Mouse (Mus musculus) bone marrow, adult 2 months (tissue): ENCODE data around the gene Bloc1s2. TPM values are rescaled to one million over a fixed set of nuclear protein-coding genes. Genes with fewer than 3 reads are reported as not detected.

Experiments
- H3K27ac ChIP-seq: fragments of 200-500 bp; 2 replicates; pipeline ENCODE4 v1.5.1; 2012; ENCODE audit warnings: low read depth, mild to moderate bottlenecking, control low read depth, inconsistent platforms, low read length; ENCODE audit not compliant: control insufficient read depth, poor library complexity, insufficient read depth
- H3K4me1 ChIP-seq: fragments of 200-500 bp; 2 replicates; pipeline ENCODE4 v1.6.1; 2011; ENCODE audit warnings: low read length; ENCODE audit not compliant: control insufficient read depth, insufficient read depth
- H3K4me3 ChIP-seq: fragments of 200-500 bp; replicated peaks from 2 replicates; pipeline ENCODE3; 2011; ENCODE audit warnings: mild to moderate bottlenecking, low read depth, low read length, control low read depth; ENCODE audit not compliant: control insufficient read depth
- CTCF ChIP-seq: fragments of 200-500 bp; IDR thresholded peaks from 2 replicates; pipeline ENCODE4 v1.5.1; 2011; ENCODE audit warnings: low read length, control low read depth; ENCODE audit not compliant: control insufficient read depth, insufficient read depth
- POLR2A ChIP-seq: fragments of 200-500 bp; IDR thresholded peaks from 2 replicates; pipeline ENCODE4 v1.6.1; 2011; ENCODE audit warnings: low read depth, mild to moderate bottlenecking, control low read depth, low read length, borderline replicate concordance; ENCODE audit not compliant: control insufficient read depth
- WGBS: fragments of 180-500 bp; shearing (Covaris S2); methylation state at CpG from one replicate; pipeline ENCODE4 v1.1.7; 2018; 5-methylcytosine and 5-hydroxymethylcytosine counted together
- polyA plus RNA-seq: library from polyadenylated mRNA; stranded (reverse); fragments of >200 nt; gene quantifications from 2 replicates; pipeline ENCODE4 v1.2.4, GENCODE M21; 2011; ENCODE audit warnings: low replicate concordance; ENCODE audit not compliant: missing spikeins, insufficient read depth, insufficient read length

The Bloc1s2 gene
- polyA plus RNA-seq, 1 experiment = 78.0 TPM

GRCm38 (mm10) chr19:44111706-44112105 lies 34.5 kb downstream of the Bloc1s2 start:
- no peak overlapping the region for H3K4me3 ChIP-seq
- no peak overlapping the region for H3K27ac ChIP-seq
- TF ChIP-seq CTCF = peak; percentile 30; the same call in 1 of the 2 replicates
- no peak for TF ChIP-seq POLR2A
- 75% methylated on average over 7 of the region's 7 CpGs for WGBS
- peaks cover 2% of the 10 kb centered on the region; the same call in 1 of the 2 replicates for H3K4me1 ChIP-seq

GRCm38 (mm10) chr19:44110356-44110755 lies 35.9 kb downstream of the Bloc1s2 start:
- no peak overlapping the region for H3K4me3 ChIP-seq
- 89% methylated on average over 9 of the region's 9 CpGs for WGBS
- peaks cover 3% of the 10 kb centered on the region; the same call in 1 of the 2 replicates for H3K4me1 ChIP-seq
- no peak overlapping the region for H3K27ac ChIP-seq
- no peak for TF ChIP-seq POLR2A
- TF ChIP-seq CTCF = no peak

DNA sequence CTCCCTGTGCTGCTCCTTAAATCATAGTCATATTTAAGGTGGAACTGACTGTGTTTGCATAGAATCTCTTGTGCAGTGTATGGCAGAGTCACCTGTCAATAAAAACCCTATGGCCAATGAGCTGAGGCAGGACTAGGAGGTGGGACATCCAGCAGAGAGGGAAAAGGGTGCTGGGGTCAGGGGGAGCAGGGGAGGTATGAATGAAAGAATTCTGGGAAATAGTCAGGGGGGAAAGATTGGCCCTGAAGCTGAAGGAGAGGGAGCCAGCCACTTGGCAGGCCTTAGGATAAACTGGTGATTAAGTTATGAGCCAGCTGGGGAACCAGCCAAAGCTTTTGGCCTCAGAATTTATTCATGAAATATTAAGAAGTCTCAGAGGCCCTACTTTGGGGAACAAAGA lies 37.2 kb downstream of the Bloc1s2 start:
- Histone ChIP-seq H3K27ac (no peak overlapping the region), H3K4me1 (peaks cover 3% of the 10 kb centered on the region; the same call in 1 of the 2 replicates), H3K4me3 (no peak overlapping the region)
- TF ChIP-seq POLR2A (no peak), CTCF (no peak)

DNA sequence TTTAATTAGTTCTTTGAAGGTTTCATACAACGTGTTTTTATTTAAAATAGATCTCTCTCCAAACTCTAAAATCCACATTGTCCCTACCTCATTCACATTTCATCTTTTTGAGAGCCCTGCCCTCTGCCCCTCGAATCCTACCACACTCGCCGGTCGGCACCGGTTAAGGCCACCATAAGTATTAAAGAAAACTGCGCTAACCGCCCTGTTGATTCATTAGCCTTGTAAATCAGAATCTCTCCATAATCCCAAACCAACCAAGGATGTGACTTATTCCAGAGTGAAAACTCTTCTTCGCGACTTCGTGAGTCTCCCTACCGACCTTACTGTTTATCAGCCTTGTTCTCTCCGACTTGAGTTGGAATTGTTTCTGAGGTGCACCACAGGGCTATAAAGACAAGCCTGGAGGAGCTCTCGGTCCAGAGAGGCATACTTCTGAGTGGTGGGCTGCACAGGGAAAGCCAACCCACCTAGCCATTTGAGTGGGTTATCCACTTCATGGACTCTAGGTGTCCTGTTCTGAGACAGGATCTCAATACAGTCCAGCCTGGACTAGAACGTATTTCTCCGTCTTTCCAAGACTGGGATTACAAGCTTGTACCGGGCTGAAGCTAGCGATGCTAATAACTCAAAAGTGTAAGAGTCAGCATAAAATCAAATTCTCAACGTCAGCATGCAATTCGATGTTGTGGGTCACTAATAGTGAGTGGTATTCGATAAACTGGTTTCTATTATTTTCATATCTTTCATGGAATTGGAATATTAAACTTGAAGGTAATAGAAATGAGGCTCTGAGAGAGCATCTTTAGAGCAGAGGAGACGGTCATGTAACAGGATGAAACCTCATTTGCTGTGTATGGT lies 38.4 kb downstream of the Bloc1s2 start:
- no peak for TF ChIP-seq CTCF
- no peak for TF ChIP-seq POLR2A
- Histone ChIP-seq H3K4me3 (peak overlapping the region; percentile 92), H3K27ac (no peak overlapping the region), H3K4me1 (peaks cover 3% of the 10 kb centered on the region; the same call in 1 of the 2 replicates)
- 36% methylated on average over 22 of the region's 22 CpGs for WGBS

- peak; percentile 93; the same call in 1 of the 2 replicates for TF ChIP-seq POLR2A
- no peak for TF ChIP-seq CTCF
- H3K4me1 ChIP-seq = peaks cover 3% of the 10 kb centered on the region; the same call in 1 of the 2 replicates
Observed at GRCm38 (mm10) chr19:44106831-44107660, 39.2 kb downstream of the Bloc1s2 start, which contains the start of gene Chuk. Gene Chuk (minus strand): TSS chr19:44107480.

DNA sequence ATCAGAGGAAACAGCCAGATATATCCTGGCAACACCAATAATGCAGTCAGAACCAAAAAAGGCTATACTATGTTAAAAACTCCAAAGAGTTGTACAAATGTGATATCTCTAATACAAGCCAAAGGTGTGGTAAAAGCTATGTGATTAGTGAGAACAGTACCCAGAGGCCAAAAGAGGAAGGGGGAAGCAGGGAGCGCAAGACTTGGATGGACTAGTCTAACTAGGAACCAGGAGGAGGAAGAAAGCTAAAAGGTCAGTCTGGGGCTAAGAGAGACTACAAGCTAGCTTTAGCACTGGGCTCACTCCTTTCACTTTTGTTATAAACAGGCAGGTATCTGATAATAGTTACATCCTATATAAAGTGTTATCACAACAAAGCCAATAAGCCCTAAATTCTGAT lies 41.9 kb downstream of the Bloc1s2 start:
- Histone ChIP-seq H3K4me1 (peaks cover 3% of the 10 kb centered on the region; the same call in 1 of the 2 replicates), H3K27ac (no peak overlapping the region), H3K4me3 (no peak overlapping the region)
- 37% methylated on average over 1 of the region's 1 CpGs for WGBS
- no peak for TF ChIP-seq POLR2A
- no peak for TF ChIP-seq CTCF

More at GRCm38 (mm10) chr19:44106831-44107660, 39.2 kb downstream of the Bloc1s2 start, which contains the start of gene Chuk:
- WGBS = under 1% methylated on average over 67 of the region's 67 CpGs
- H3K4me3 ChIP-seq = peak within 1 kb of the TSS; percentile 92
- H3K27ac ChIP-seq = peak within 1 kb of the TSS; percentile 64; the same call in 1 of the 2 replicates

DNA sequence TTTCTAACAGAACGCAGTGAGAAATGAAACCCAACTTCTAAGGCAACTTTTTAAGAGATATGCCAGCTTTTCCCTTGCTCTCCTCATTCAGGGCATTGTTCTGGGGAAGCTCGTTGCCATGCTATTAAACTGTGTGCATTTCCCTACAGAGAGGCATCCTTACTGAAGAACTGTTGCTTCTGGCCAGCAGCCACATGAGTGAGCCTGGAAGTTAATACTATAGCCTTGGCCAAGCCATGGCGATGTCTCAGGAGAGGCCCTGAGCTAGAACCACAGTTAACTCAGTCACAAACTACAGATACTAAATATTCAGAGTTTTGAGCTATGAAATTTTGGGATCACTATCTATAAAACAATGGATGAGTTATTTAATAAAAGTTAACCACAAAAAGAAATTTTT lies 43.2 kb downstream of the Bloc1s2 start:
- 90% methylated on average over 3 of the region's 3 CpGs for WGBS
- TF ChIP-seq CTCF (no peak), POLR2A (no peak)
- no peak overlapping the region for H3K27ac ChIP-seq
- peaks cover 3% of the 10 kb centered on the region; the same call in 1 of the 2 replicates for H3K4me1 ChIP-seq
- H3K4me3 ChIP-seq = no peak overlapping the region

- no peak overlapping the region for H3K27ac ChIP-seq
- TF ChIP-seq CTCF = no peak
- TF ChIP-seq POLR2A = no peak
- H3K4me3 ChIP-seq = no peak overlapping the region
- peaks cover 1% of the 10 kb centered on the region; the same call in 1 of the 2 replicates for H3K4me1 ChIP-seq
Observed at GRCm38 (mm10) chr19:44100840-44101239, 45.4 kb downstream of the Bloc1s2 start.

Other genes starting within 250 kb of the Bloc1s2 start
- 2.7 and 6.1 TPM in 2 replicates for gene Dnmbp, start 206.3 kb downstream of the Bloc1s2 start, polyA plus RNA-seq
- not detected in 2 replicates for gene Cpn1, start 159.9 kb downstream of the Bloc1s2 start, polyA plus RNA-seq
- 1.0 TPM in 2 replicates for gene Cyp2c23, start 117.2 kb downstream of the Bloc1s2 start, polyA plus RNA-seq
- 7.4 and 8.4 TPM in 2 replicates for gene Erlin1, start 76.7 kb downstream of the Bloc1s2 start, polyA plus RNA-seq
- gene Chuk, start 39.0 kb downstream of the Bloc1s2 start, polyA plus RNA-seq = 21.4 and 31.3 TPM in 2 replicates
- gene Cwf19l1, start 10.6 kb downstream of the Bloc1s2 start, polyA plus RNA-seq = 8.3 and 22.6 TPM in 2 replicates
- gene Pkd2l1, start 46.0 kb upstream of the Bloc1s2 start, polyA plus RNA-seq = not detected in 2 replicates
- gene Scd3, start 56.8 kb upstream of the Bloc1s2 start, polyA plus RNA-seq = 0.45 TPM in 1 of 2 replicates, not detected in the other
- 7.2 and 19.7 TPM in 2 replicates for gene Scd2, start 147.2 kb upstream of the Bloc1s2 start, polyA plus RNA-seq
- not detected in 2 replicates for gene Scd4, start 186.6 kb upstream of the Bloc1s2 start, polyA plus RNA-seq